Mouse (Mus musculus): ENCODE data around the gene Baz1b. TPM values are rescaled to one million over a fixed set of nuclear protein-coding genes. Genes with fewer than 3 reads are reported as not detected.

Gene Baz1b
- polyA plus RNA-seq, 1 experiment from 2014 or later: 40.4 TPM

GRCm38 (mm10) chr5:135181776-135182175 lies 5.3 kb upstream of the Baz1b start:
- no peaks in the 10 kb centered on the region for H3K27me3 ChIP-seq
- ATAC-seq (replicated peaks; ENCODE audit: low FRiP score): no peak
- WGBS: 83% methylated on average over 6 of the region's 6 CpGs
- no peak overlapping the region for H3K4me2 ChIP-seq
- H3K9ac ChIP-seq: no peak overlapping the region
- H3K9me3 ChIP-seq (replicated peaks): no peaks in the 10 kb centered on the region; the same call in 1 of the 2 replicates
- no peak overlapping the region for H3K27ac ChIP-seq
- no peak overlapping the region for H3K4me3 ChIP-seq (replicated peaks)
- H3K36me3 ChIP-seq: peaks cover 65% of the 10 kb centered on the region
- H3K4me1 ChIP-seq: peaks cover 6% of the 10 kb centered on the region

DNA sequence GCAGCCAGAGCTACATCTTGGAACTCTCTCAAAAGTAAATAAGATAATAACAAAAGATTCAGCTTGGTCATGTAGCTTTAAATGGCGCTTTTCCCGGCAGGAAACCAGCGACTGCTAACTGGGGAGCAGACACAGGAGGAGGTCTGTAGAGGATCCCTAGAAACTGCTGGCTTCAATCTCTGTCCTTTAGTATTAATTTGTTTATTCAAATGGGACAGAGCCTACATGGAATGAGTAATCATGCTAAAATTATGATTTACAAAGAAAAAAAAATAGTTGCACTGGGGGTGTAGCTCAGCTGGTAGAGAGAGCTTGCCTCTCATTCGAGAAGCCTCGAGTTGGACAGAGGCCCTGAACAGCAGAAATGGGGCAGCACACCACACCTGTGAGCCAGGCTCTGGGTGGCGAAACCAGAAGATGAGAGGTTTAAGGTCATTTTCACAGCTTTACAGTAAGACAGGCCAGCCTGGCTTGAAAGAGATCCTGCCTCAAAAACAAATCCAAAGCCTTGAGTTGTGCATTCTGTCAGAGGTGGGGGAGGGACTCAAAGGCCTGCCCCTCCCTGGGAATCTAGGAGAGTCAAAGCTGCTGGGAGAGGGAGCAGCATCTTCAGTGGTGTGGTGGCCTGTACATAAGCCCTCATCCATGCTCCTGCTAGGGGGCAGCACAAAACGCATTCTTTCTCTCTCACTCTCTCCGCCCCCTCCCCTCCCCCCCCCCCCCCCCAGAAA lies 3.8 kb upstream of the Baz1b start:
- peaks cover 50% of the 10 kb centered on the region for H3K36me3 ChIP-seq
- no peaks in the 10 kb centered on the region; the same call in 1 of the 2 replicates for H3K9me3 ChIP-seq (replicated peaks)
- no peak overlapping the region for H3K4me3 ChIP-seq (replicated peaks)
- H3K27me3 ChIP-seq: no peaks in the 10 kb centered on the region
- no peak for ATAC-seq (replicated peaks; ENCODE audit: low FRiP score)
- peak overlapping the region; percentile 56 for H3K27ac ChIP-seq
- no peak overlapping the region for H3K9ac ChIP-seq
- peaks cover 6% of the 10 kb centered on the region for H3K4me1 ChIP-seq
- 67% methylated on average over 8 of the region's 8 CpGs for WGBS
- no peak overlapping the region for H3K4me2 ChIP-seq

- Histone ChIP-seq H3K27me3 (no peaks in the 10 kb centered on the region), H3K4me1 (peaks cover 21% of the 10 kb centered on the region), H3K4me2 (no peak overlapping the region), H3K27ac (no peak overlapping the region), H3K36me3 (peaks cover 40% of the 10 kb centered on the region), H3K9me3 (replicated peaks) (no peaks in the 10 kb centered on the region; the same call in 1 of the 2 replicates), H3K9ac (no peak overlapping the region), H3K4me3 (replicated peaks) (no peak overlapping the region)
- ATAC-seq (replicated peaks; ENCODE audit: low FRiP score): no peak
- WGBS: 95% methylated on average over 3 of the region's 3 CpGs
These were observed 2.0 kb upstream of the Baz1b start for GRCm38 (mm10) chr5:135185016-135185415.

DNA sequence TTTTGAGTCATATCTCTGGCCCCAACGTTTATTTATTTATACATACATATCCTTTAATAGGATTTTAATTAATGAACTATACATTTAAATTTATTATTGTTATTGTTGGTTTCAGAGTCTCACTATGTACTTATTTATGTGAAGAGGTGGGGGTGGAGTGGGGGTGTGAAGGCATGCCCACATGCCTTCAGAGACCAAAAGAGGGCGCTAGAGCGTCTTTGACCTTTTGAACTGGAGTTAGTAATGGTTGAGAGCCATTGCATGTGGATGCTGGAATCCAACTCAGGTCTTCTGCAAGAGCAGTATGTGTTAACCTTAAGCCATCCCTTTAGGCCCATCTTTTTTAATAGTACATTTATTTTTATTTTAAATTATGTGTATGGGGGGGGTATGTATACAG lies 1.5 kb upstream of the Baz1b start:
- no peak overlapping the region for H3K9ac ChIP-seq
- no peak for ATAC-seq (replicated peaks; ENCODE audit: low FRiP score)
- H3K4me1 ChIP-seq: peaks cover 23% of the 10 kb centered on the region
- no peak overlapping the region for H3K4me2 ChIP-seq
- 0 out of 2 replicates have a peak overlapping the region, but pooled peaks have one; percentile 98 for H3K27ac ChIP-seq
- WGBS: 40% methylated on average over 3 of the region's 3 CpGs
- H3K9me3 ChIP-seq (replicated peaks): no peaks in the 10 kb centered on the region; the same call in 1 of the 2 replicates
- no peaks in the 10 kb centered on the region for H3K27me3 ChIP-seq
- H3K36me3 ChIP-seq: peaks cover 39% of the 10 kb centered on the region
- no peak overlapping the region for H3K4me3 ChIP-seq (replicated peaks)

DNA sequence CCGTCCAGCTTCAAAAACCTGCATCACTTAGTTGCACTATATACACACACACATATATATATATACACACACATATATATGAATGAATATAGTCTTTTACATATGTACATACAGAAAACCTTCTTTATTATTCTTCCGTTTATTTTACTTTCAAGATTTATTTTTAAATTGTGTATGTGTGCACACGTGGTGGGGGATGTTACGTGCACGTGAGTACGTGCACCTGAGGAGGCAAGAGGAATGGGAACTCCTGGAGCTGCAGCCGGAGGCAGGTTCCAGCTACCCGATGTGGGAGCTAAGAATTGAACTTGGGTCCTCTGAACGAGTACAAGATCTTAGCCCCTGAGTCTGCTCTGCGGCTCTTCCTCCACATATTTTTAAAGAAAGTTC lies 838 bp upstream of the Baz1b start:
- Histone ChIP-seq H3K9me3 (replicated peaks) (no peaks in the 10 kb centered on the region; the same call in 1 of the 2 replicates), H3K4me3 (replicated peaks) (peak overlapping the region; percentile 100), H3K27me3 (no peaks in the 10 kb centered on the region), H3K9ac (peak overlapping the region; percentile 98), H3K4me2 (peak overlapping the region; percentile 71), H3K27ac (peak overlapping the region; percentile 98), H3K36me3 (peaks cover 37% of the 10 kb centered on the region), H3K4me1 (peaks cover 23% of the 10 kb centered on the region)
- peak; percentile 1; the same call in 1 of the 2 replicates for ATAC-seq (replicated peaks; ENCODE audit: low FRiP score)
- WGBS: 24% methylated on average over 10 of the region's 10 CpGs

GRCm38 (mm10) chr5:135187349-135188213 lies 517 bp downstream of the Baz1b start:
- peak overlapping the region; percentile 100 for H3K4me3 ChIP-seq (replicated peaks)
- peak overlapping the region; percentile 98 for H3K9ac ChIP-seq
- no peaks in the 10 kb centered on the region for H3K27me3 ChIP-seq
- H3K36me3 ChIP-seq: peaks cover 34% of the 10 kb centered on the region
- peak; percentile 73 for ATAC-seq (replicated peaks; ENCODE audit: low FRiP score)
- H3K4me1 ChIP-seq: peaks cover 26% of the 10 kb centered on the region
- H3K9me3 ChIP-seq (replicated peaks): no peaks in the 10 kb centered on the region; the same call in 1 of the 2 replicates
- peak overlapping the region; percentile 71 for H3K4me2 ChIP-seq
- under 1% methylated on average over 92 of the region's 102 CpGs for WGBS
- H3K27ac ChIP-seq: peak overlapping the region; percentile 98

GRCm38 (mm10) chr5:135188214-135188554 lies 1.1 kb downstream of the Baz1b start:
- no peaks in the 10 kb centered on the region; the same call in 1 of the 2 replicates for H3K9me3 ChIP-seq (replicated peaks)
- H3K4me1 ChIP-seq: peaks cover 32% of the 10 kb centered on the region
- under 1% methylated on average over 8 of the region's 8 CpGs for WGBS
- peaks cover 32% of the 10 kb centered on the region for H3K36me3 ChIP-seq
- no peak for ATAC-seq (replicated peaks; ENCODE audit: low FRiP score)
- H3K27me3 ChIP-seq: no peaks in the 10 kb centered on the region
- peak overlapping the region; percentile 100 for H3K4me3 ChIP-seq (replicated peaks)
- H3K4me2 ChIP-seq: peak overlapping the region; percentile 71
- peak overlapping the region; percentile 98 for H3K9ac ChIP-seq
- peak overlapping the region; percentile 98 for H3K27ac ChIP-seq

GRCm38 (mm10) chr5:135189281-135190022 lies 2.4 kb downstream of the Baz1b start:
- Histone ChIP-seq H3K9ac (peak overlapping the region; percentile 98), H3K4me2 (peak overlapping the region; percentile 71), H3K9me3 (replicated peaks) (no peaks in the 10 kb centered on the region; the same call in 1 of the 2 replicates), H3K4me3 (replicated peaks) (peak overlapping the region; percentile 100), H3K36me3 (peaks cover 43% of the 10 kb centered on the region), H3K27ac (no peak overlapping the region), H3K27me3 (no peaks in the 10 kb centered on the region), H3K4me1 (peaks cover 34% of the 10 kb centered on the region)
- no peak for ATAC-seq (replicated peaks; ENCODE audit: low FRiP score)
- WGBS: 34% methylated on average over 2 of the region's 2 CpGs

DNA sequence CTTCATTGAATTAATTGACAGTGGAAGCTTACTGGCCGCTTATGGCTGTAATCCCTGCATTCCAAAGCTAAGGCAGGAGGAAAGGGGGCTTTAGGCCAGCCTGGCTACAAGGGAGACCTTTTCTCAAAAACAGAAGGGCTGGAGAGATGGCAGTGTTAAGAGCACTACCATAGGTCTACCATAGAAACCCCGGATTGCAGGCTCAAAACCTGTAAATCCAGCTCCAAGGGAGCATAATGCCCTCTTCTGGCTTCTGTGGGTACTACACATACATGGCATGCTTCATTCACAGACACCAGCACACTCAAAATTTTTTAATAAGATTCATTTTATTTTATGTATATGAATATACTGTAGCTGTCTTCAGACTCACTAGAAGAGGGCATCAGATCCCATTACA lies 4.6 kb downstream of the Baz1b start:
- H3K9ac ChIP-seq: no peak overlapping the region
- H3K27ac ChIP-seq: no peak overlapping the region
- WGBS: 47% methylated on average over 2 of the region's 2 CpGs
- no peak overlapping the region for H3K4me3 ChIP-seq (replicated peaks)
- H3K4me2 ChIP-seq: no peak overlapping the region
- H3K27me3 ChIP-seq: no peaks in the 10 kb centered on the region
- ATAC-seq (replicated peaks; ENCODE audit: low FRiP score): no peak
- peaks cover 28% of the 10 kb centered on the region for H3K4me1 ChIP-seq
- H3K36me3 ChIP-seq: peaks cover 59% of the 10 kb centered on the region
- no peaks in the 10 kb centered on the region for H3K9me3 ChIP-seq (replicated peaks)

DNA sequence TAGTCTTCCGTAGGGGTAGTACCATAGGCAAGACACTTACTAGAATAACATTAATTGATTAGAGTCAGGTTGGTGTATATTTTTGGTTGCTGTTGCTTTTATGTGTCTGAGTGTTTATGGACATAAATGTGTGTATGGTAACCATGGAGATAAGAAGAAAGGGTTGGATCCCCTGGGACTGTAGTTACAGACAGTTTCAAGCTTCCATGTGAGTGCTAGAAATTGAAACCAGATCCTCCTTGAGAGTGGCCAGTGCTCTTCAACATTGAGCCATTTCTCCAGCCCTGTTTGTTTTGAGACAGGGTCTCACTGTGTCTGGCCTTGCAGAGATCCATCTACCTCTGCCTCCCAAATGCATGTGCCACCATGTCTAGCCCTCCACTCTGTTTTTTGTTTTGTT lies 5.4 kb downstream of the Baz1b start:
- H3K4me2 ChIP-seq: no peak overlapping the region
- no peak overlapping the region for H3K4me3 ChIP-seq (replicated peaks)
- H3K27me3 ChIP-seq: no peaks in the 10 kb centered on the region
- no peak overlapping the region for H3K9ac ChIP-seq
- WGBS: 82% methylated on average over 1 of the region's 1 CpGs
- peaks cover 62% of the 10 kb centered on the region for H3K36me3 ChIP-seq
- no peak for ATAC-seq (replicated peaks; ENCODE audit: low FRiP score)
- no peak overlapping the region for H3K27ac ChIP-seq
- peaks cover 28% of the 10 kb centered on the region for H3K4me1 ChIP-seq
- H3K9me3 ChIP-seq (replicated peaks): no peaks in the 10 kb centered on the region

GRCm38 (mm10) chr5:135196367-135196766 lies 9.3 kb downstream of the Baz1b start:
- no peak for ATAC-seq (replicated peaks; ENCODE audit: low FRiP score)
- Histone ChIP-seq H3K27me3 (no peaks in the 10 kb centered on the region), H3K9me3 (replicated peaks) (no peaks in the 10 kb centered on the region), H3K4me1 (peaks cover 11% of the 10 kb centered on the region; the same call in 1 of the 2 replicates), H3K4me3 (replicated peaks) (no peak overlapping the region), H3K36me3 (peaks cover 79% of the 10 kb centered on the region), H3K4me2 (no peak overlapping the region), H3K27ac (no peak overlapping the region), H3K9ac (no peak overlapping the region)
- 75% methylated on average over 6 of the region's 6 CpGs for WGBS

Measured in kidney, embryonic 15.5 days (tissue).